Mouse (Mus musculus): ENCODE measurements around the gene Vmn1r185.

- TF ChIP-seq EP300 (IDR thresholded peaks at IDR 0.05; ENCODE audit: low read depth) (no peak), CTCF (IDR thresholded peaks at IDR 0.05; ENCODE audit: low read depth) (no peak)
These were observed 28.5 kb downstream of the Vmn1r185 start for GRCm38 (mm10) chr7:26589774-26590173.

Measured in heart, postnatal 0 days (tissue).